Mouse (Mus musculus): ENCODE measurements at regions not wholly inside any gene's neighbourhood (a gene's known extent, or its start where the extent isn't known, plus 50 kb on each side); places are given as distances from the start of the nearest gene placed in this dataset.

DNA sequence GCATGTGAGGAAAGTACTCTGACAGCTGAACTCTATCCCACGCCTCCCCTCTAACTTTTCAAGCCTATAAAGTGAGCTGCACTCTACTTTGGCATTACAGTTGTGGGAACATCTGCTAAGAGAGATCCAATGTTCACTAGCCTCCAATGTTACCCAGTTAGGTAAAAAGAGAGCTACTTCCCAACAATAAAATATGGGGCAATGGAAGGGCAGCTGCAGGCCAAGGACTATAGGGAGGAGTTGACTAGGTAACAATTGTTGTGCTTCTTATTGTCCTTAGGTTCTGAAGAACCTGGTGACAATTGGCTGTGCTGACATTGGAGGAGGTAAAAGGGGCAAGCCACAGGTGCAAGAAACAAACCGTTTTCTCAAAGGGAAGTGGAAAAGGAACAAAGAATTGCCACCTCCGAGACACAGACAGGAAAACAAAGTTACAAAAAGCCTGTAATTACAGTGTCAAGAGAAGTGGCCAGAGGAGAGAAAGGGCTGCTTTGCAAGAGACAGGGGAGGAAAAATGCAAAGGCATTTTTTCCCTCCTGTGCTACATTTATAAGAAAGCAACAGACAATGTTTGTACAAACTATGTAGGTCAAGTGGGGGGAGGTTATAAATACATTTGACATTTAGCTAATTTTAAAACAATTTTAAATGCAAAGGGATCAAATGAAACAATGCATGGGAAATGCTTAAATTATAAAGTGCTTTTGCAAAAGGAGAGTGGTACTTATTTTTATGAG lies 54.1 kb upstream of the Lclat1 start:
- no peak for DNase-seq

DNA sequence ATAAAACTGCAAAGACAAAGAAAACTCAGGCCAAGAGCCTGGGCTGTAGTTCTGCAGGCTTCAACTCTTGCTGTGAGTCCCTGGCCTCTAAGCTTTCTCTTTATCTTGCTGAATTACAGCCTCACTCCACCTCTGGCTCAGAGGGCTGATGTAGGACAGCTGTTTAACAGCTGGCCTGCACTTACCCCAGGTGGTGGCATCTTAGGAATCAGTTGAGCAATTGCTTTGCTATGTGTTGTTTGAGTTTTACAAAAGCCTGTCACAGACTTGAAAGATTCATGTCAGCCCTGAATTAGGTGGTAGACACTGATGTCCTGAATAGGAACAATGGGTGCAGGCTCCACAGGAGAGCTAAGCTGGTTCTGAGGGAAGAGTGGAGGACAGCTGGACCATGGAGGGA lies 53.6 kb upstream of the Lclat1 start:
- DNase-seq, result peak; percentile 67

DNA sequence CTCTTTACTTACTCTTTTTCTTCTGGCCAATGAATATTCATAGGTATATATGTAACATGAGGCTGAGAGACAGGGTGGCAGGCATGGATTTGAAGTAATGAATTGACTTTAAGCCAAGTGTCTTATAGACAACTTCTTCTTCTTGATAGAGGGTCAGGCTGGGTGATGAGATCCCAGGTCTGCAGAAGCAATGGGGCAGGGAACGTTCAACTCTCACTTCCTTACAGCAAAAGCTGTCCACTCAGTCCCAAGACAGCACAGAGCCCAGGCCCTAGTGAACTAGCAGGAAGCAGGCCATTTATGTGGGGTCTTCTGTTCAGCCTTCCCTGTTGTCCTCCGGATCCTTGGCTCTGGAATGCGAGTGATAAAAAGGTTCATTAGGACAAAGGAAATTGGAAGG lies 52.6 kb upstream of the Lclat1 start:
- DNase-seq, result no peak

DNA sequence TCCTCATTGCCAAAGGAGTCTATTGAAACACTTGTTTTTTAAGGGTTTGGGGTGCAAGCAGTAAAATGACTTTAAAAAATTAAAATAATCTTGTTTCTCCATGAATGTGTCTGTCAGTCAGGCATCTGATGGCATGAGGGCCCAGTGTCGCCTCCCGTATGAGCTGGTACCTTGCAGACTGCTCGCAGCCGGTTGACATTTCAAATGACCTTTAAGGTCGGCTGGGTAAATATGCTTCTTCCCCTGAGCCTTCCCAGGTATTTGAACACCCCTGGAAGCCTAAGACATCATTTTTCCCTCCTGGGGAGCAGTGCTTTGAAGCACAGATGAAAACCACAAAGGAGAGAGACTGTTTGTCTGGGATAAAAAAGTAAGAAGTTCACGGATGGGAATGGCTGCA lies 52.2 kb upstream of the Lclat1 start:
- no peak for DNase-seq

DNA sequence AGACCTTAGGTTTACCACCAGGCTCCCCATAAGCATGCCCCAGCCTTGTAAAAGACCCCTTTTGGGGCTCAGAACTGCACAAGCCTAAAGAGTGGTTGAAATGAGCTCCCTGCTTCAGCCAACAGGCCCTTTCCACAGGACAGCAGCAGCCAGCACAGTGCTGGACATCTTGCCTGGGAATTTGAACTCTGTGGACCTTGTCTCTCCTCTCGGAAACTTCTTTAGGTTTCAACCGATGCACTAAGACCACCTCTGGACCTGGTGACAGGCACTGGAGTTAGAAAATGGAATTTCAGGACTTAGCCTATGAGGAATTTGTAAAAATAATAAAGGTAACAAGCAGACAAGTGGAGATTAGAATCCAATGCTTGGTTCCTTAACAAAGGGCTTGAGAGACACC lies 51.2 kb upstream of the Lclat1 start:
- DNase-seq, result no peak

Data from lung, postnatal 10 days (tissue).